Mouse (Mus musculus) naive thymus-derived CD4-positive, alpha-beta T cell, adult 5 months (primary cell): ENCODE results near the gene Gm7324. TPM values are rescaled to one million over a fixed set of nuclear protein-coding genes. Genes with fewer than 3 reads are reported as not detected.

Experiments
- polyA plus RNA-seq: library from polyadenylated mRNA; unstranded; fragments of 100-300 nt; shearing (Covaris generic); gene quantifications from one replicate; pipeline ENCODE4 v1.2.1, GENCODE M21; 2017

Gene Gm7324
- 0.82 TPM for polyA plus RNA-seq

GRCm38 (mm10) chr14:43697621-43698020, at the start of gene Gm7324:
Gene Gm7324, plus strand, starts transcription at chr14:43697828.

GRCm38 (mm10) chr14:43677099-43677498, 20.5 kb upstream of the Gm7324 start, which contains the start of gene Gm8165:
Gene Gm8165, minus strand, starts transcription at chr14:43677199.

GRCm38 (mm10) chr14:43727385-43727784, 29.8 kb downstream of the Gm7324 start, which contains the start of gene Gm16506:
Gene Gm16506, minus strand, starts transcription at chr14:43727485.

GRCm38 (mm10) chr14:43747566-43747965, 49.9 kb downstream of the Gm7324 start, which contains the start of gene Gm6526:
Gene Gm6526, plus strand, starts transcription at chr14:43747866.

Other genes with a start within 250 kb of the Gm7324 start
- not detected for gene Gm5799, start 154.3 kb upstream of the Gm7324 start, polyA plus RNA-seq
- not detected for gene Gm17654, start 118.7 kb upstream of the Gm7324 start, polyA plus RNA-seq
- gene Gm10375, start 89.8 kb upstream of the Gm7324 start, polyA plus RNA-seq = not detected
- not detected for gene Gm8165, start 20.6 kb upstream of the Gm7324 start, polyA plus RNA-seq
- gene Gm16506, start 29.7 kb downstream of the Gm7324 start, polyA plus RNA-seq = not detected
- gene Gm6526, start 50.0 kb downstream of the Gm7324 start, polyA plus RNA-seq = not detected
- gene Gm8180, start 86.9 kb downstream of the Gm7324 start, polyA plus RNA-seq = not detected
- gene Ear1, start 177.7 kb downstream of the Gm7324 start, polyA plus RNA-seq = not detected
- not detected for gene Ear10, start 225.7 kb downstream of the Gm7324 start, polyA plus RNA-seq
- gene Gm8113, start 227.6 kb downstream of the Gm7324 start, polyA plus RNA-seq = 0.19 TPM